Mouse (Mus musculus): ENCODE data around the gene Arl6ip4.

DNA sequence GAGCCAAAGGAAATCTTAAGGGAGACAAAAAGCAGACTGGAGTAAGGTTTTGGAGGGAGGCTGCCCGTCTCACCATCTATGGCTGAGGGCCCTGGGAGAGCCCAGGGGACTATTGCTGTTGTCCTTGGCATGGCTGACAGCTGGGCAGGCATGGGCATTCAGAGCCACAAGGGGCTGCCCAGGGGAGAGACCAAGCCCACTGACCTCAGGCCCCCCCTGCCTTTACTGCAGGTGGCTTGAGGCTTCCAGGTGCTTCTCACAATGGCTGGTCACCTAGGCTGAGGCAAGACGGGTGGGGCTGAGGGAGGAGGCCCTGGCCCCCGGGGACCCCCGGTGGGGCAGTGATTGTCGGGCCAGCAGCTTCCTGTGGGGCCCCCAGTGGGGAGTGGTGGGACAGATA lies 3.3 kb downstream of the Arl6ip4 start:
- TF ChIP-seq EP300 (IDR thresholded peaks at IDR 0.05) (no peak), CTCF (IDR thresholded peaks at IDR 0.05) (no peak)
